Mouse (Mus musculus) brain, adult 2 months (tissue): ENCODE measurements around the gene Ctdnep1.
"Not testable (repeated sequence)": the region's sequence is repeated elsewhere in the genome, so short reads cannot be mapped to it uniquely, and the experiment has no call there.

Source experiments
- DNase-seq: peaks from one replicate; pipeline ENCODE4 v3.0.0; 2011; ENCODE audit warnings: low read depth, low spot score

Gene Ctdnep1

GRCm38 (mm10) chr11:70010961-70011360 is 30.0 kb downstream of the Ctdnep1 start:
- no peak for DNase-seq

DNA sequence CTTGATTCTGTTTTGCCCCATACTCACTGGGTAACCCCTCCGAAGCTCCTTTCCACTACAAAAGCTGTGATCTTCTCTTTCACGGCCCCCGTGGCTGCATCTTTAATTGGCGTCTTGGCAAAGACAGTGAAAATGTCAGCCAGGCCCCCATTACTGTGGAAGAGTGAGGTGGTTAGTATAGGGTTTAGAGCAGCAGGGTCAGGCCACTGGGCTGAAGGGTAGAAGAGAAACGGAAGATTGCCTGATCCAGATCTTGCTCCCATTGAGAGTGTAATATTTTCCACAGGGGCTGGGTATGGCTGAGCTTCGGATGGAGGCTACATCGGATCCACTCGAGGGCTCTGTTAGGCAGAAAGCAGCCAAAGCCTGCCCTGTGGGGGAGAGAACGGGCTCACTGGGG is 32.0 kb downstream of the Ctdnep1 start:
- DNase-seq, result no peak

GRCm38 (mm10) chr11:70013408-70013807 is 32.5 kb downstream of the Ctdnep1 start:
- DNase-seq, result no peak

GRCm38 (mm10) chr11:70014051-70014450 is 33.1 kb downstream of the Ctdnep1 start:
- no peak for DNase-seq

DNA sequence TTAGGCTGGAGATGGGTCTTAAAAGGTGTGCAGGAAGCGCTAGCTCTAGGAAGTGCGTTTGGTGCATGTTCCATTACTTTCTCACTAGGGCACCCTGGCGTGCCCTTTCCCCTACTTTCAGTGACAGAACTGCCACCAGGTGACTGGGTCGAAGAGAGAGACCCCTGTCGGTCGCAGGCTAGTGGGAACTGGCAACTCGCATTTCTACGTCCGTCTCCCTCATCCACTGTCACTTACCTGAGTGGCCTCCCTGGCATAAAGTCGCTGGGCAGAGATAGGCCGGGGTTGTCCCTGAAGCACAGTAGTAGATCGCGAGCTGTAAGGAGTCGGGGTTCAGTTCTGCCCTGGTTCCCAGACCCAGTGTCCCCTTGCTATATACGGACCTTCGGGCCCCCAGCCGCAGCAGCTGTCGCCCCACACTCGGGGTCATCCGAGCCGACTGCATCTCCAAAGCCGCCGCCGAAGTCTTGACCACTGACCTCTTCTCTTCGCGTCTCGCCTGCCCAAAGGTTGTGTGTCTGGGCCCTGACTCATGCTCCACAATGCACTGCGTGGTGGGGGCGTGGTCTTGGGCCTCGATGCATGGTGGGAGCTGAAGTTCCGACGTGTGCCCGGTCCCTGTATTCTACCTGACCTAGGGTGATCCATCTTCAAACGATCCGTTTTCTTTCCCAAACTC is 34.1 kb downstream of the Ctdnep1 start, which contains the start of gene Acadvl:
Gene Acadvl (minus strand): TSS at position 532 of the 679 bp plus-strand sequence.
- DNase-seq, result peak; percentile 96

DNA sequence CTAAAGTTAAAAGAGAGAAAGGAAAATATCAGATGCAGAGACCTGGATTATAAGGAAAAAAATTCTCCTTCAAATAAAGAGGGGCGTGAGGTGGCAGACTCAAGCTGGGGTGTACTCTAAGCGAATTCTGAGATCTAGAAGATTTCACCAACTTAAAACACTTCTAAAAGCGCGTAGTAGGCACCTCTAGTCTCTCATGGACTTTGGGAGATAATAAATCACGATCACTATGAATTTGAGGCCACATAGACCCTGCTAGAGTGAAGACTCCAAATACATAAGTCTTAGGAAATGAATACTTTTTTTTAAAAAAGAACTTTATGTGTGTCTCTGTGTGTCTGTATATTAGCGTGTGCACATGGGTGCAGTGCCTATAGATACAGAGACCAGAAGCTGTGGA is 34.7 kb downstream of the Ctdnep1 start:
- no peak for DNase-seq

GRCm38 (mm10) chr11:70016177-70016576 is 35.2 kb downstream of the Ctdnep1 start:
- not testable (repeated sequence) for DNase-seq

DNA sequence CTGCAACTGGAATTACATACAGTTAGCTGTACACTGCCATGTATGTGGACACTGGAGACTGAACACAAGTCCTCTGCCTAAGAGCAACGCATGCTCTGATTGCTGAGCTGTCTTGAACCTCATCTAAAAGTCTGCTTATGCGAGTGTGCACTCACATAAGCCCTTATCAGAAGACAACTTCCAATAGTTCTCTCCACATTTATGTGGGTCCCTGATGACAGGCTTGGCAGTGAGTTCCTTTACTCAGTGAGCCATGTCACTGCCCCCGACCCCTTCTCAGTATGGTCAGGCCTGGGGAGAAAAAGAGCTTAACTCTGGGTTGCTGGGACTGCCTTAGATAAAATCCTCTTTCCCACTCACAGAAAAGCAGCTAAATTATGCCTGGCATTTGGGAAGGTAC is 35.7 kb downstream of the Ctdnep1 start, which contains the start of gene Dlg4:
Gene Dlg4 (plus strand): TSS at position 274 of the 400 bp plus-strand sequence.
- DNase-seq, result no peak

GRCm38 (mm10) chr11:70017199-70017767 is 36.3 kb downstream of the Ctdnep1 start:
- DNase-seq, result no peak

GRCm38 (mm10) chr11:70018131-70018990 is 37.4 kb downstream of the Ctdnep1 start:
- DNase-seq, result peak; percentile 94

DNA sequence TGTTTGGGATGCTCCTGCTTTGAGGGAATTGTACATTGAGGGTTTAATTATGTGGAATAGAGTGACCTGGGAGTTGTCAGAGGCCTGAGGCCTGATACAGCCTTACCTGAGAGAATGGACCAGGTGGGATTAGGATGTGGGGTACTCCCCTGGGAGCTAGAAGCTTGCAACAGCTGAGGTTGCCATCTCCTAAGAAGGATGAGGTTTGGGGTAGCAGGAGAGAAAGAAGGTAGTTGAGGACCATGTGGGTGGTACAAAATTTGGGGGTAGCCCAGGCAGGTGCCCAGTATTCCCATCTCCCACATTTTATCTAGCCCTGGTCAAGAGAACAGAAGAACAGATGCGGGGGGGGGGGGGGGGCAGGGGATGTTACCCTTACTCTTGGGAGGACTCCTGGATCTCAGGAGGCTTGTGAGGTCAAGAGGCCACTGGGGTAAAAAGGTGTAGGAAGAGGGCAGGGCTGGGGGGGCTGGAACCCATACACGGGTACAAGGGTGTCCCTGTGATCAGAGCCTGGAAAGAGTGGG is 38.6 kb downstream of the Ctdnep1 start:
- DNase-seq, result no peak

DNA sequence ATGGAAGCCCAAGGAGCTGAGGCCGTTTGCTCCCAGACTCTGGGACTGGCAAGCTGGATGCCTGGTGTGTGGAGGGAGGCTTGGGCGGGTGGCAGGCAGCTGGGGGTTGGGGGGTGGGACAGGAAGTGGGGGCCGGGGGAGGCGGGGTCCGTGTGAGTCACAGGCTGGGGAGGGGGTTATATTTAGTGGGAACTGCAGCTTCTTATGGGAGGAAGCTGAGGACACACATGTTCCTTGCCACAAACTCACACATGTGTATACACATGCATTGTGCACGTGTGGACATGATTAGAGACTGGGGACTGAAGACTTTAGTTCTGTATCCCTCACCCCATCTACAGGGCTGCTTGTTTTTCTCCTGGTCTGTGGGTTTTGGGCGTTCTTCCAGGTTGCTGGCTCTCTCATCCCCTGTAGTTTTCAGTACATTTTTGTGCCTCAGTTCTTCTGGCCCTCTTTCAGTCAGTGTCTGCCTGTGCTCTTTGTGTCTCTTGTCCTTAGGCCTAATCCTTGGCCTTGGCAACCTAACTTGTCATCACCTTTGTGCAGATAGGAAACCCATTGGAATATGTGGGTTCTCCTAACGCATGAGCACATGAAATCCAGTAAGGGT is 39.2 kb downstream of the Ctdnep1 start:
- DNase-seq, result peak; percentile 61

DNA sequence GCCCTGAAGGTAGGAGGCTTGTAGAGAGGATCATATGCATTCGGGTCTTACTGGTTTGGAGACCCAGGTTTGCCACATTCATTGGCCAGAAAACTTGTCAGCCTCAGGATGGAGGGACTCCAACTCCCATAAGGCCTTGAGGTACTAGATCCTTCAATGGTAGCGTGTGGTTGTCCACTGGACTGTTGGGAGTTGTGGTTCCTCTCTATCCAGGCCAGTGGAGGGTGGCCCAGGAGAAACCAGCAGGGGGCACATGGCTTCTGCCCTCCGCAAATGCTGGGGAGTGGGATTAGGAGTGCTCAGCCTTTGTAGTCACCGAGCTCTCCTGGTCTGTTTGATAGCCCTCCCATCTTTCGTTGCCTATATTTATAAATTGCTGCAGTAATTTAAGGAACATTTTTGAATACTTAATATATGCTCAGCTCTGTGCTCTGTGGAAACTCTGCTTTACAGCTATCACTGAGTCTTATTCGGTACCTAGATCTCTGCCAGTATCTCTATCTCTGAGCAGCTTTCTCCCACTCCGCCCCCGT is 39.8 kb downstream of the Ctdnep1 start:
- peak; percentile 97 for DNase-seq

- DNase-seq, result peak; percentile 98
Observed at GRCm38 (mm10) chr11:70021264-70022132, 40.5 kb downstream of the Ctdnep1 start.

DNA sequence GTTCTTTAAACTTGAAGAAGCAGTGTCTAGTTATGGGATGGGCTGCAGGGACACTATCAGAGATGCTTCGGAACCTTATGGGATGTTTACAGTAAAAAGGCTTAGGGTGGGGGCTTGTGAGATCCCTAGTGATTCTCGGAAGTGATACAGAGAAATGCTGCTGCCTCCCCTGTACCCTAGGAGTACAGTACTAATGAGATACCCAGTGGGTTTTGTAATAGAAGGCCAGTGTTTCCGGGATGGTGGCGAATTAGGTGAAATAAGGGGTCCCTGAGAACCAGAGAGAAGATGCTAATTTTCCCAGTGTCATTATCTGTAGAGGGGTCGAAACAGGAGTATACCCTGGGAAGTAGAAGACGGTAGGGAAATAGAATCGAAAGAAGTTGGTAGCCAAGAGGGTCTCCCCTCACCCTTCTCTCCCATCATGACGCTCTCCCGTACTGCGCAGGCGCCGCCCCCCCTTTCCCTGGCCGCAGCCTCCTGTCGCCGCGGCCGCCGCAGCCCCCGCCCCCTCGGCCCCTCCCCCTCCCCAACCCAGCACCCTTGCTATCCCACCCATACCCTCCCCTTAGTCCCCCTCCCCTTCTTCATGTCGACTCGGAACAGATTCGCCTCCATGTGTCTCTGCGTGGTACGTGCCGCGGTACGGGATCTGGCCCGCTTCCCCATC is 42.7 kb downstream of the Ctdnep1 start:
- peak; percentile 59 for DNase-seq

DNA sequence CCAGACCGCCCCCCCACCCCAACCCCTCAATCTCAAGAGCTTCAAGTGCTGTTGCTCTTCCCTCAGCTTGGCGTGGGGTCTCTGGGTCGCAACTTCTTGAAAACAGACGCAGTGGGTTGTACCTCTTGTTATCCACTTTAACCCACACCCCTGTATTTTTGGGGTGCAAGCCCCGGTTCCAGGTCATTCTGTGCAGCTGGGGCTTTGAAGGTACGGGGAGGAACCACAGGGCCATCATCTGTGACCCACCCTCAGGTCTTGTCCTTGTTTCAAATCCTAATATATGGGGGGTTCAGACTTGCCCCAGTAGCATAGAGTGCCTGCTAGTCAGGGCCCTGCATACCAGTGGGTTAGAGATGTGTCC is 43.2 kb downstream of the Ctdnep1 start:
- no peak for DNase-seq

DNA sequence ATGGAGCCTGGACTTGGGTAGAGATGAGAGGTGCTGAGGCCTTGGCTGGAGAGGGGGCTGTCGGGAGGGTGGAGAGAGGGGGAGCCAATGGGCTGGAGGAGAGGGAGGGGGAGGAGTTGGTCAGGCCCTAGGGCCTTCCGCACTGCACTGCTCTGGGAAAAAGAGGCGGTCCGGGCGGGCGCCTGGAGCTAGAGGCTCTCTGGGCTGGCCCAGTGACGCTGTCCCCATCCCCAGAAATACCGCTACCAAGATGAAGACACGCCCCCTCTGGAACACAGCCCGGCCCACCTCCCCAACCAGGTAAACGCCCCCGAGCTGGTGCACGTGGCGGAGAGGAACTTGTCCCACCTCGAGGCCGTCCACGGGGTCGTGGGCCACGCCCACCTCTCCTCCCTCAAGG is 45.7 kb downstream of the Ctdnep1 start:
- peak; percentile 59 for DNase-seq

DNA sequence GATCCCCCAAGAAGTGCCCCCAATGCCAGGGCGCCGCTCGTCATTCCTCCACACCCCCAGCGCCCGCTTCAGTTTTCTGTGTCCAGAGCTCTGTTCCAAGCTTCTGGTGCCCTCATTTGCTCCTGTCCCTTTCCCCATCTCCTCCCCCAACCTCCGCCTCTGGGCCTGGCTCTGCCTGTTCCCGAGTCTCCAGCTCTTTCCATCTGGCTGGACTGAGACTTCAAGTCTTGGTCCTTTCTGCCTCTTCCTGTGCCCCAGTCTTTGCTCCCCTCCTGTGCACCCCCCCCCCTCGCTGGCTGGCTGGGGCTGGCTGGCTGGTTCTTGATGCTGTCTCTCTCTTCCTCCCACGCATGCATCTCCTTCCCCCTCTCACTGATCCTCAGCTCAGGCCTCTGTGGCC is 46.4 kb downstream of the Ctdnep1 start:
- DNase-seq, result peak; percentile 83

- peak; percentile 55 for DNase-seq
Observed at GRCm38 (mm10) chr11:70028401-70029129, 47.6 kb downstream of the Ctdnep1 start.
